In the genomic region with DNA sequence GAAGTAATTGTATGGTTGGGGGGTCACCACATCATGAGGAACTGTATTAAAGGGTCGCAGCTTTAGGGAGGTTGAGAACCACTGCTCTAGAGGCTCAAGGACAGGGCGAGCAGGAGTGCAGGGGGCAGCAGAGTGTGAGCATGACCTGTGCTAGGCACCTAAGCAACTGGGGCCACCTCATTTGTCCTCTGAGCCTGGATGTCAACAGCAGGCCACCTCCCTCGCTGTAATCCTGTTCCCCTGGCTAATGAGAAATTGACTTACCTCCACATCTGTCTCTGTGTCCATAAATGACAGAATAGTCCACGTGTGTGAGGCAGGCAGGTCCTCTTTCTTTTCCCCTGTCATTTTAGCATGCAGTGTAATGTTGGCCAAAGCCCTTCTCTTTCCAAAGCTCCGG, we compare ENCODE assay signal across 30 mouse cellular contexts.
"Had no signal": no experiment of that assay in that cellular context is flagged by ENCODE, and none has a peak within 500 bp of the region (broad histone marks: within the 10 kb centered on the region; RNA-seq: fewer than 3 reads in every experiment).

No protein-coding gene starts in this region.

- H3K9me3 ChIP-seq: limb, embryonic 10.5 days; limb, embryonic 12.5 days; limb, embryonic 13.5 days; limb, embryonic 15.5 days; liver, embryonic 12.5 days; liver, embryonic 13.5 days; liver, embryonic 15.5 days; lung, embryonic 15.5 days; megakaryocyte, embryonic 14.5 days; midbrain, embryonic 10.5 days; midbrain, embryonic 12.5 days; midbrain, embryonic 13.5 days; midbrain, embryonic 15.5 days; neural tube, embryonic 12.5 days had no signal

- H3K4me3 ChIP-seq: left cerebral cortex, adult 2 months; limb, embryonic 10.5 days; limb, embryonic 12.5 days; limb, embryonic 13.5 days; limb, embryonic 15.5 days; liver, embryonic 12.5 days; liver, embryonic 13.5 days; liver, embryonic 15.5 days; lung, embryonic 15.5 days; megakaryocyte, embryonic 14.5 days; midbrain, embryonic 10.5 days; midbrain, embryonic 12.5 days; midbrain, embryonic 13.5 days; midbrain, embryonic 15.5 days; myocyte; neural tube, embryonic 12.5 days had no signal

- H3K27ac ChIP-seq: left cerebral cortex, adult 2 months; limb, embryonic 10.5 days; limb, embryonic 12.5 days; limb, embryonic 13.5 days; limb, embryonic 15.5 days; liver, embryonic 12.5 days; liver, embryonic 13.5 days; liver, embryonic 14.5 days; liver, embryonic 15.5 days; lung, embryonic 15.5 days; macrophage; midbrain, embryonic 10.5 days; midbrain, embryonic 12.5 days; midbrain, embryonic 13.5 days; midbrain, embryonic 15.5 days; neural tube, embryonic 12.5 days had no signal

- H3K4me1 ChIP-seq: limb, embryonic 10.5 days; limb, embryonic 12.5 days; limb, embryonic 13.5 days; limb, embryonic 15.5 days; liver, embryonic 13.5 days; liver, embryonic 15.5 days; lung, embryonic 15.5 days; midbrain, embryonic 10.5 days; midbrain, embryonic 12.5 days; midbrain, embryonic 13.5 days; midbrain, embryonic 15.5 days; neural tube, embryonic 12.5 days had no signal

- ATAC-seq: liver, embryonic 12.5 days; lung, postnatal 0 days; midbrain, embryonic 13.5 days; midbrain, embryonic 15.5 days; midbrain, embryonic 16.5 days had no signal

- H3K27me3 ChIP-seq: limb, embryonic 12.5 days; limb, embryonic 13.5 days; limb, embryonic 15.5 days; liver, embryonic 12.5 days; liver, embryonic 13.5 days; liver, embryonic 15.5 days; lung, embryonic 15.5 days; midbrain, embryonic 12.5 days; midbrain, embryonic 13.5 days; midbrain, embryonic 15.5 days; neural tube, embryonic 12.5 days had no signal

- H3K4me2 ChIP-seq: limb, embryonic 12.5 days; limb, embryonic 13.5 days; limb, embryonic 15.5 days; liver, embryonic 12.5 days; liver, embryonic 13.5 days; liver, embryonic 15.5 days; lung, embryonic 14.5 days; lung, embryonic 15.5 days; midbrain, embryonic 12.5 days; midbrain, embryonic 13.5 days; midbrain, embryonic 15.5 days; neural tube, embryonic 12.5 days had no signal

- H3K9ac ChIP-seq: limb, embryonic 12.5 days; limb, embryonic 13.5 days; limb, embryonic 15.5 days; liver, embryonic 12.5 days; liver, embryonic 13.5 days; liver, embryonic 14.5 days; liver, embryonic 15.5 days; lung, embryonic 14.5 days; lung, embryonic 15.5 days; midbrain, embryonic 12.5 days; midbrain, embryonic 13.5 days; midbrain, embryonic 15.5 days; neural tube, embryonic 12.5 days had no signal

- H3K36me3 ChIP-seq: limb, embryonic 10.5 days; limb, embryonic 12.5 days; limb, embryonic 13.5 days; limb, embryonic 15.5 days; liver, embryonic 12.5 days; liver, embryonic 13.5 days; liver, embryonic 15.5 days; lung, embryonic 15.5 days; midbrain, embryonic 10.5 days; midbrain, embryonic 12.5 days; midbrain, embryonic 13.5 days; midbrain, embryonic 15.5 days; neural tube, embryonic 12.5 days had no signal

- DNase-seq: left cerebral cortex, postnatal 4 days; liver; liver, embryonic 13.5 days; lung, adult 18-20 months; lung, adult 2 months; lung, embryonic 14.5 days; lung, postnatal 10 days; lung, postnatal 14 days; lung, postnatal 36 days; lung, postnatal 4 days; midbrain, embryonic 14.5 days had no signal
